Mouse (Mus musculus) erythroblast, embryonic 14.5 days (primary cell): Measurements from ENCODE around the gene Chsy1.

Experiments
- GATA1 ChIP-seq: IDR thresholded peaks from 2 replicates; pipeline ENCODE4 v1.6.1; 2012; ENCODE audit warnings: low read length, inconsistent platforms, mixed read lengths
- TAL1 ChIP-seq: IDR thresholded peaks from 3 replicates; pipeline ENCODE4 v1.6.1; 2012; ENCODE audit warnings: low read length, inconsistent platforms, mixed read lengths

- no peak for TF ChIP-seq TAL1
- no peak for TF ChIP-seq GATA1
These were observed 90.1 kb downstream of the Chsy1 start for GRCm38 (mm10) chr7:66199391-66199831.
